Comparison of ENCODE assay signal across 24 mouse cellular contexts in the genomic region with DNA sequence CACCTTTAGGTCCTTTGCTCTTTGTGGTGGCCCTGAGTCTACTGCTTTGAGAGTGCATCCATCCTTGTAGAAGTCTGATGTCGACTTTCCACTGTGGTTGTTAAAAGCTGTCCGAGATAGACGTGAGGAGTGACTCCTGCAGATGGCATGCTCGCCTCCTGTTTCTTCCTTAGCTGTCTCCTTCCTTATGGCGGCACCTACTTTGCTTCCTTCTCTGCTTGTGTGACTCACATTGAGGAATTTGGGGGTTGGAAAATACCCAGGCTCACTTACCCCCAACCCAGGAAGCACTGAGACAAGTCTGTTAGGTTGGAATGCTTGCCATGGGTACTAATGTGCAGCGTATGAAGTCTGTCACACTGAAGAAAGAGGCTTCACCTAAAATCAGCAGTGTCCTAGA. TPM values are rescaled to one million over a fixed set of nuclear protein-coding genes. Genes with fewer than 3 reads are reported as not detected.
A peak's percentile ranks its signal among the peaks of the same experiment; 100 is the strongest.
DNase-seq lines count a peak whose midpoint lies in the region; ATAC-seq and TF ChIP-seq lines count a peak whose summit lies in the region.
"Had no signal": no experiment of that assay in that cellular context is flagged by ENCODE, and none has a peak within 500 bp of the region (broad histone marks: within the 10 kb centered on the region; RNA-seq: fewer than 3 reads in every experiment).

No protein-coding gene starts in this region.

- no peaks in the 10 kb centered on the region for H3K27me3 ChIP-seq in kidney, postnatal 0 days (ENCODE audit: insufficient read depth, low read length)
- H3K27me3 ChIP-seq in myocyte (ENCODE audit: control insufficient read depth, insufficient read depth, insufficient read length): no peaks in the 10 kb centered on the region
- H3K27me3 ChIP-seq: embryonic facial prominence, embryonic 12.5 days; forebrain, embryonic 12.5 days; heart, embryonic 15.5 days; hindbrain, embryonic 15.5 days had no signal

- no peak for DNase-seq in kidney, postnatal 0 days (ENCODE audit: low spot score)
- DNase-seq in kidney, postnatal 14 days: no peak
- peak; percentile 87 for DNase-seq in 3T3-L1 (ENCODE audit: low read depth, low spot score)
- DNase-seq in NIH3T3 (ENCODE audit: low read depth): peak; percentile 78
- DNase-seq in left cerebral cortex, postnatal 4 days: no peak
- no peak for DNase-seq in left cerebral cortex, adult 9 months (ENCODE audit: low spot score in 2 of 2)
- DNase-seq: adrenal gland, adult 8-10 months; adrenal gland, postnatal 36 days; cerebellum, adult 11 months; cerebellum, adult 9-10 months; cerebellum, postnatal 25 days; gastrocnemius, adult 2 months; gastrocnemius, postnatal 25 days; heart, postnatal 14 days had no signal

- ATAC-seq in kidney, postnatal 0 days (replicated peaks; ENCODE audit: low FRiP score, low read depth): no peak
- ATAC-seq: forebrain, embryonic 16.5 days; inflammation-experienced regulatory T-cells, adult 6 months; intestine, postnatal 0 days had no signal

- no peaks in the 10 kb centered on the region for H3K4me1 ChIP-seq in kidney, postnatal 0 days (replicated peaks; ENCODE audit: insufficient read depth, low read length)
- H3K4me1 ChIP-seq: embryonic facial prominence, embryonic 12.5 days; forebrain, embryonic 12.5 days; hindbrain, embryonic 15.5 days had no signal

- no peaks in the 10 kb centered on the region for H3K79me2 ChIP-seq in myocyte (ENCODE audit: control insufficient read depth, insufficient read depth)

- H3K4me3 ChIP-seq in kidney, postnatal 0 days (replicated peaks; ENCODE audit: low read depth, low read length): no peak overlapping the region
- H3K4me3 ChIP-seq in myocyte: no peak overlapping the region
- H3K4me3 ChIP-seq: embryonic facial prominence, embryonic 12.5 days; forebrain, embryonic 12.5 days; gastrocnemius, adult 2 months; heart, embryonic 10.5 days; heart, embryonic 15.5 days; hindbrain, embryonic 15.5 days had no signal

- H3ac ChIP-seq in myocyte (ENCODE audit: control insufficient read depth, insufficient read length): no peak overlapping the region

- TF ChIP-seq CTCF in kidney, postnatal 0 days (IDR thresholded peaks at IDR 0.05; ENCODE audit: low read depth): no peak

- no peak for TF ChIP-seq POLR2A in myocyte (IDR thresholded peaks at IDR 0.05; ENCODE audit: insufficient read length, low read depth)

- WGBS in kidney, postnatal 0 days: 84% methylated on average over 6 of the region's 6 CpGs

- H3K9ac ChIP-seq in kidney, postnatal 0 days (ENCODE audit: low read depth, low read length): no peak overlapping the region
- H3K9ac ChIP-seq: embryonic facial prominence, embryonic 12.5 days; forebrain, embryonic 12.5 days; heart, embryonic 15.5 days; hindbrain, embryonic 15.5 days had no signal

- intact Hi-C loops in left cerebral cortex, postnatal 4 days (cut with DNase I): no loop called here

- no peak overlapping the region for H3K4me2 ChIP-seq in kidney, postnatal 0 days (ENCODE audit: low read length)
- H3K4me2 ChIP-seq in myocyte (ENCODE audit: low read depth): peak overlapping the region; percentile 3
- H3K4me2 ChIP-seq: embryonic facial prominence, embryonic 12.5 days; forebrain, embryonic 12.5 days; heart, embryonic 15.5 days; hindbrain, embryonic 15.5 days had no signal

- no peaks in the 10 kb centered on the region for H3K9me3 ChIP-seq in kidney, postnatal 0 days (replicated peaks; ENCODE audit: low read length)
- H3K9me3 ChIP-seq: embryonic facial prominence, embryonic 12.5 days; forebrain, embryonic 12.5 days; heart, embryonic 15.5 days; hindbrain, embryonic 15.5 days had no signal

- H3K36me3 ChIP-seq in kidney, postnatal 0 days (ENCODE audit: insufficient read depth, low read length): peaks cover 3% of the 10 kb centered on the region; the same call in 1 of the 2 replicates
- H3K36me3 ChIP-seq in myocyte (ENCODE audit: control insufficient read depth, insufficient read depth): no peaks in the 10 kb centered on the region
- H3K36me3 ChIP-seq: embryonic facial prominence, embryonic 12.5 days; forebrain, embryonic 12.5 days; heart, embryonic 15.5 days; hindbrain, embryonic 15.5 days had no signal

- H3K27ac ChIP-seq in kidney, postnatal 0 days: peak overlapping the region; percentile 8; the same call in 1 of the 2 replicates
- H3K27ac ChIP-seq: embryonic facial prominence, embryonic 12.5 days; forebrain, embryonic 12.5 days; gastrocnemius, adult 2 months; heart, embryonic 10.5 days; heart, embryonic 15.5 days; hindbrain, embryonic 15.5 days had no signal

TF ChIP-seq in myocyte, 11 proteins besides CTCF, POLR2A, EP300 and RAD21:
- TF ChIP-seq CEBPB (IDR thresholded peaks at IDR 0.05; ENCODE audit: insufficient read depth, poor library complexity, severe bottlenecking): no peak
- no peak for TF ChIP-seq SRF (IDR thresholded peaks at IDR 0.05; ENCODE audit: control insufficient read depth, insufficient read length, low read depth)
- no peak for TF ChIP-seq MYOG (IDR thresholded peaks at IDR 0.05; ENCODE audit: control insufficient read depth in 1 of 3, insufficient read depth in 1 of 3, insufficient read length in 2 of 3, low read depth in 2 of 3)
- TF ChIP-seq MYOD1 (IDR thresholded peaks at IDR 0.05; ENCODE audit: control insufficient read depth in 1 of 3, insufficient read length in 2 of 3, low read depth in 2 of 3): no peak
- TF ChIP-seq REST (IDR thresholded peaks at IDR 0.05; ENCODE audit: insufficient read depth, insufficient read length): no peak
- TF ChIP-seq TCF12 (IDR thresholded peaks at IDR 0.05; ENCODE audit: insufficient read depth, poor library complexity, severe bottlenecking): no peak
- no peak for TF ChIP-seq TCF3 (IDR thresholded peaks at IDR 0.05; ENCODE audit: insufficient read length, low read depth)
- TF ChIP-seq USF1 (IDR thresholded peaks at IDR 0.05; ENCODE audit: low read depth): no peak
- TF ChIP-seq MAX (IDR thresholded peaks at IDR 0.05; ENCODE audit: low read depth): no peak

RNA-seq across cellular contexts. Expression of a gene that starts 46.1 kb away (rescaled TPM):
- 21.0 and 28.5 TPM in 2 replicates for polyA plus RNA-seq in kidney, postnatal 0 days (2015; fragmentation: Nextera tagmentation; extraction: Ambion mirVana)
- 2.9 TPM for polyA plus RNA-seq in myocyte (2012; fragmentation: generic; extraction: Trizol)
- 1 to 10 TPM; 2.9 to 3.9 TPM for total RNA-seq in left cerebral cortex, postnatal 4 days (2021)
- total RNA-seq: granulocyte monocyte progenitor cell, adult 5-6 weeks had no signal

Comparison
In these comparisons a context has a peak if more than half of its experiments do, and no peak if none do; other contexts are left out.
1. DNase-seq: peak in 3T3-L1 (single experiment) and NIH3T3 (single experiment); none in kidney, postnatal 0 days (single experiment), kidney, postnatal 14 days (single experiment), left cerebral cortex, postnatal 4 days (single experiment) and left cerebral cortex, adult 9 months (0 of 2).